Mouse (Mus musculus): Measurements from ENCODE around the gene Tuba1b. TPM values are rescaled to one million over a fixed set of nuclear protein-coding genes. Genes with fewer than 3 reads are reported as not detected.

The Tuba1b gene
- polyA plus RNA-seq, 1 experiment from 2014 or later: 1,504 TPM

GRCm38 (mm10) chr15:98917538-98918498, 16.5 kb downstream of the Tuba1b start, which contains the start of gene Lmbr1l:
Gene Lmbr1l, minus strand, starts transcription at chr15:98918231.
- WGBS: under 1% methylated on average over 82 of the region's 82 CpGs
- Histone ChIP-seq H3K27me3 (ENCODE audit: control insufficient read depth, insufficient read depth, low read length) (no peaks in the 10 kb centered on the region), H3K4me3 (ENCODE audit: low read length) (peak within 1 kb of the TSS; percentile 95), H3K9me3 (replicated peaks; ENCODE audit: control insufficient read depth, low read length) (no peaks in the 10 kb centered on the region), H3K4me2 (ENCODE audit: low read depth, low read length) (peak within 1 kb of the TSS; percentile 86), H3K27ac (ENCODE audit: low read length) (peak within 1 kb of the TSS; percentile 97), H3K36me3 (ENCODE audit: control insufficient read depth, insufficient read depth) (peaks cover 6% of the 10 kb centered on the region), H3K9ac (ENCODE audit: low read length) (peak within 1 kb of the TSS; percentile 94), H3K4me1 (ENCODE audit: control insufficient read depth, insufficient read depth, low read length) (peaks cover 10% of the 10 kb centered on the region)
- ATAC-seq (replicated peaks; ENCODE audit: extremely low read depth, insufficient read depth, low FRiP score): peak; percentile 98

DNA sequence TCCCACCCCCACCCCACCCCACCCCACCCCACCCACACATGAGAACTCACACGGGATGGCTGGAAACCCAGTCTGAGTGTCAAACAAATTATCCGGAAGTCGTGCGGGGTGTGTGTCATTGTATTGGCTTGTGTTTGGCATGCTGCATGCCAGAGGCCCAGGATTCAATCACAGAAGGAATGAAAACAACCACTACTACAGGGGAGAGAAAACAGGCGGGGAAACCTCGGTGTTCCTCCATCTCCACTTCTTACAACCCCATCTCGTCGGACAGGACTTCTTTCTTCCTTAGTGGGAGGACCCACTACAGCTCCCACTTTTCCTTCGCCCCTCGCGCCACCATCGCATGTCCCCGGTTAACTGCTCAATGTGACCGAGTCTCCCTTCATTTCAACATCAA, 17.3 kb downstream of the Tuba1b start:
- under 1% methylated on average over 14 of the region's 14 CpGs for WGBS
- Histone ChIP-seq H3K4me3 (ENCODE audit: low read length) (peak overlapping the region; percentile 95), H3K9ac (ENCODE audit: low read length) (peak overlapping the region; percentile 94), H3K36me3 (ENCODE audit: control insufficient read depth, insufficient read depth) (peaks cover 11% of the 10 kb centered on the region), H3K27ac (ENCODE audit: low read length) (peak overlapping the region; percentile 97), H3K27me3 (ENCODE audit: control insufficient read depth, insufficient read depth, low read length) (no peaks in the 10 kb centered on the region), H3K9me3 (replicated peaks; ENCODE audit: control insufficient read depth, low read length) (no peaks in the 10 kb centered on the region), H3K4me1 (ENCODE audit: control insufficient read depth, insufficient read depth, low read length) (peaks cover 10% of the 10 kb centered on the region), H3K4me2 (ENCODE audit: low read depth, low read length) (peak overlapping the region; percentile 86)
- ATAC-seq (replicated peaks; ENCODE audit: extremely low read depth, insufficient read depth, low FRiP score): no peak

DNA sequence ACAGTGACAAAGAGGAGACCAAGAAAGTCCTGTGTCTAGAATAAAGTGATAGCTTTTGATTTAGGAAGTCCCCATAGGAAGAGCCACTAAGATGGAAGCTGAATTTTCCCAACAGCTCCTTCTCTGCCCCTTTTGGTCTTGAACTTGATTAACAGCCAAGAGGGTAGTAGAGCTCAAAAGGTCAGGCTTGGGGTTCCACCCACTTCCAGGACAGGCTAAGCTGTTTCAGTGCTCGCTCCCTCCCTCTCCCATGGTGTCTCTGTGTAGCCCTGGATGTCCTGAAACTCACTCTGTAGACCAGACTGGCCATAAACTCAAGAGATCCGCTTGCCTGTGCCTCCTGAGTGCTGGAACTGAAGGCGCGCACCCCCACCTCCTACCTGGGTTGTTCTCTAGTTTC, 18.3 kb downstream of the Tuba1b start:
- Histone ChIP-seq H3K9ac (ENCODE audit: low read length) (peak overlapping the region; percentile 94; the same call in 1 of the 2 replicates), H3K9me3 (replicated peaks; ENCODE audit: control insufficient read depth, low read length) (no peaks in the 10 kb centered on the region), H3K36me3 (ENCODE audit: control insufficient read depth, insufficient read depth) (peaks cover 20% of the 10 kb centered on the region), H3K4me1 (ENCODE audit: control insufficient read depth, insufficient read depth, low read length) (peaks cover 10% of the 10 kb centered on the region), H3K4me3 (ENCODE audit: low read length) (no peak overlapping the region), H3K27me3 (ENCODE audit: control insufficient read depth, insufficient read depth, low read length) (no peaks in the 10 kb centered on the region), H3K27ac (ENCODE audit: low read length) (no peak overlapping the region), H3K4me2 (ENCODE audit: low read depth, low read length) (peak overlapping the region; percentile 86)
- 93% methylated on average over 4 of the region's 4 CpGs for WGBS
- ATAC-seq (replicated peaks; ENCODE audit: extremely low read depth, insufficient read depth, low FRiP score): no peak

- no peak overlapping the region for H3K4me3 ChIP-seq (ENCODE audit: low read length)
- 89% methylated on average over 6 of the region's 6 CpGs for WGBS
- no peak overlapping the region for H3K4me2 ChIP-seq (ENCODE audit: low read depth, low read length)
- no peaks in the 10 kb centered on the region for H3K27me3 ChIP-seq (ENCODE audit: control insufficient read depth, insufficient read depth, low read length)
- H3K9ac ChIP-seq (ENCODE audit: low read length): no peak overlapping the region
- no peaks in the 10 kb centered on the region for H3K9me3 ChIP-seq (replicated peaks; ENCODE audit: control insufficient read depth, low read length)
- H3K36me3 ChIP-seq (ENCODE audit: control insufficient read depth, insufficient read depth): peaks cover 25% of the 10 kb centered on the region
- H3K27ac ChIP-seq (ENCODE audit: low read length): no peak overlapping the region
- H3K4me1 ChIP-seq (ENCODE audit: control insufficient read depth, insufficient read depth, low read length): peaks cover 10% of the 10 kb centered on the region
- ATAC-seq (replicated peaks; ENCODE audit: extremely low read depth, insufficient read depth, low FRiP score): no peak
Measured at GRCm38 (mm10) chr15:98914903-98915302, 19.5 kb downstream of the Tuba1b start.

DNA sequence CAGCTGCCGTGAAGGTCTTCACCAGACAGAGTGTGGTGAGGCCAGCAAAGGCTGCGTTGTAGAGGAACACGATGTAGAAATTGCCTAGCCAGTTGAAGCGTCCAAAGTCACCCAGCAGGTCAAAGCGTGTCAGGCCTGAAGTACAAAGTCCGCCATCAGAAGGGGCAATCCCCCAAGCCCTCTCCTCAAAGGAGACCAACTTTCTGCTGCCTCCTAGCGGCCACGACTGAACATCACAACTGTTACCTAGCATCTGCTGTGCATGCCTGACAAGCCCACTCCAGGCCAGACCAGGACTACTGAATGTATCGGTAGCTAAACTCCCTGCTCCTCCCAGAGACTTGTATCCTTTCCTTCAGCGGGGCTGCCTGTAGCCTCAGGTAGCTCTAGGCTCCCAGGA, 29.7 kb downstream of the Tuba1b start:
- Histone ChIP-seq H3K27ac (ENCODE audit: low read length) (no peak overlapping the region), H3K27me3 (ENCODE audit: control insufficient read depth, insufficient read depth, low read length) (peaks cover 5% of the 10 kb centered on the region), H3K4me1 (ENCODE audit: control insufficient read depth, insufficient read depth, low read length) (no peaks in the 10 kb centered on the region), H3K9ac (ENCODE audit: low read length) (no peak overlapping the region), H3K4me2 (ENCODE audit: low read depth, low read length) (no peak overlapping the region), H3K4me3 (ENCODE audit: low read length) (no peak overlapping the region), H3K36me3 (ENCODE audit: control insufficient read depth, insufficient read depth) (peaks cover 31% of the 10 kb centered on the region), H3K9me3 (replicated peaks; ENCODE audit: control insufficient read depth, low read length) (no peaks in the 10 kb centered on the region)
- WGBS: 34% methylated on average over 10 of the region's 10 CpGs
- no peak for ATAC-seq (replicated peaks; ENCODE audit: extremely low read depth, insufficient read depth, low FRiP score)

DNA sequence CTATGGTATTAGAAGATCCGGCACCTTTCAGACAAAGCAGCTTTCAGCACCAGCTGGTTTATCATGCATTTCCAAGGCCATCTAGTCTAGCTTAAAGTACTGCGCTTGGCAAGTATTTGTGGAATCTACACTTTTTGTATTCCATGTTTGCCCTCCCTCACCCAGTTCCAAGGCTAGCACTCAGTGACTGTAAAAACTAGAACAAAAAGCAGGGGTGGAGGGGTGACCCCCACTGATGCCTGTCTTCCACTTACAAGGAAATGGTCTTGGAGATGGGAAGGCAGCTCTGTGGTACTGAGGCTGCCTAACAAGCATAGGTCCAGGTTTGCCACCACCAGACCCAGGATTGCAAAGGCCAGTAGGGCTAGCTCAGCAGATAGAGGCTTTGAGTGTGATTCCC, 31.8 kb downstream of the Tuba1b start:
- Histone ChIP-seq H3K27ac (ENCODE audit: low read length) (no peak overlapping the region), H3K27me3 (ENCODE audit: control insufficient read depth, insufficient read depth, low read length) (peaks cover 21% of the 10 kb centered on the region), H3K4me2 (ENCODE audit: low read depth, low read length) (no peak overlapping the region), H3K9me3 (replicated peaks; ENCODE audit: control insufficient read depth, low read length) (no peaks in the 10 kb centered on the region), H3K36me3 (ENCODE audit: control insufficient read depth, insufficient read depth) (peaks cover 19% of the 10 kb centered on the region), H3K4me1 (ENCODE audit: control insufficient read depth, insufficient read depth, low read length) (peaks cover 7% of the 10 kb centered on the region), H3K4me3 (ENCODE audit: low read length) (no peak overlapping the region), H3K9ac (ENCODE audit: low read length) (no peak overlapping the region)
- no peak for ATAC-seq (replicated peaks; ENCODE audit: extremely low read depth, insufficient read depth, low FRiP score)
- 72% methylated on average over 2 of the region's 2 CpGs for WGBS

DNA sequence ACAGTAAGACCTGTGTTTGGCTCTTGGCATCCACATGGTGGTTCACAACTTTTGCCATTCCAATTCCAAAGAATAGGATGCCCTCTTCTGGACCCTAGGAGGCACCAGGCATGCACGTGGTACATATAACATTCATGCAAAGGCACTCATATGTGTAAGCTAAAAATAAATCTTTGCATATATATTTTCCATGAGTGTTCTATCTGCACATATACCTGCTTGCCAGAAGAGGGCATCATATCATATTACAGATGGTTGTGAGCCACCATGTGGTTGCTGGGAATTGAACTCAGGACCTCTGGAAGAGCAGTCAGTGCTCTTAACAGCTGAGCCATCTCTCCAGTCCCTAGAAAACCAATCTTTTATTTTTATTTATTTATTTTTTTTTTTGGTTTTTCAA, 32.8 kb downstream of the Tuba1b start:
- no peak overlapping the region for H3K9ac ChIP-seq (ENCODE audit: low read length)
- no peaks in the 10 kb centered on the region for H3K9me3 ChIP-seq (replicated peaks; ENCODE audit: control insufficient read depth, low read length)
- H3K27ac ChIP-seq (ENCODE audit: low read length): no peak overlapping the region
- peaks cover 12% of the 10 kb centered on the region for H3K4me1 ChIP-seq (ENCODE audit: control insufficient read depth, insufficient read depth, low read length)
- no peak overlapping the region for H3K4me2 ChIP-seq (ENCODE audit: low read depth, low read length)
- peaks cover 32% of the 10 kb centered on the region for H3K27me3 ChIP-seq (ENCODE audit: control insufficient read depth, insufficient read depth, low read length)
- H3K4me3 ChIP-seq (ENCODE audit: low read length): no peak overlapping the region
- no peak for ATAC-seq (replicated peaks; ENCODE audit: extremely low read depth, insufficient read depth, low FRiP score)
- peaks cover 11% of the 10 kb centered on the region; the same call in 1 of the 2 replicates for H3K36me3 ChIP-seq (ENCODE audit: control insufficient read depth, insufficient read depth)
- WGBS: 37% methylated on average over 1 of the region's 1 CpGs

GRCm38 (mm10) chr15:98897928-98898800, 36.2 kb downstream of the Tuba1b start, which contains the start of gene Dhh:
Gene Dhh, minus strand, starts transcription at chr15:98898540.
- 0 out of 2 replicates have a peak, but pooled peaks have one; percentile 12 for ATAC-seq (replicated peaks; ENCODE audit: extremely low read depth, insufficient read depth, low FRiP score)
- Histone ChIP-seq H3K4me2 (ENCODE audit: low read depth, low read length) (peak within 1 kb of the TSS; percentile 60), H3K9ac (ENCODE audit: low read length) (peak within 1 kb of the TSS; percentile 11), H3K9me3 (replicated peaks; ENCODE audit: control insufficient read depth, low read length) (no peaks in the 10 kb centered on the region), H3K4me1 (ENCODE audit: control insufficient read depth, insufficient read depth, low read length) (peaks cover 33% of the 10 kb centered on the region), H3K27ac (ENCODE audit: low read length) (no peak within 1 kb of the TSS), H3K4me3 (ENCODE audit: low read length) (peak within 1 kb of the TSS; percentile 41), H3K27me3 (ENCODE audit: control insufficient read depth, insufficient read depth, low read length) (peaks cover 61% of the 10 kb centered on the region), H3K36me3 (ENCODE audit: control insufficient read depth, insufficient read depth) (no peaks in the 10 kb centered on the region; the same call in 1 of the 2 replicates)
- WGBS: 3% methylated on average over 41 of the region's 41 CpGs

All from heart, embryonic 16.5 days (tissue).